Mouse (Mus musculus): ENCODE data around the gene Tnfsf13. TPM values are rescaled to one million over a fixed set of nuclear protein-coding genes. Genes with fewer than 3 reads are reported as not detected.

The Tnfsf13 gene
- polyA plus RNA-seq, 1 experiment = 1.5 TPM

DNA sequence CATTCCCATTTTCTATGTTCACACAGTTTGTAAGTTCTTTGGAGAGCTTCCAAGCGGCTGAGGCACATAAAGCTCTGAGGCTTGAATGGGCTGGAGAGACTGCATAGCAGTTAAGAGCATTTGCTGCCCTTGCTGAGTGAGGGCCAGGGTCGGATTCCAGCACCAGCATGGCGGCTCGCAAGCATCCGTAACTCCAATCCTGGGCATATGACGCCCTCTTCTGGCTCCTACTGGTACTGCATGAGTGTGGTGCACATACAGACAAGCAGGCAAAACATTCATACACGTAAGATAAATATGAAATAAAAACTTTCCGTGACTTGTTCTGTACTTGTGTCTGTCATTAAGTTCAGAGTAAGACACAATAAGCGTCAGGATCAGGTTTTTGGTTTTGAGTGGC is 29.9 kb upstream of the Tnfsf13 start:
- no peak for TF ChIP-seq POLR2A (IDR thresholded peaks at IDR 0.05; ENCODE audit: low read depth, low read length)
- peak; percentile 43; the same call in 1 of the 2 replicates for TF ChIP-seq CTCF (IDR thresholded peaks at IDR 0.05; ENCODE audit: borderline replicate concordance, insufficient read depth, low read length)
- peak overlapping the region; percentile 82 for H3K27ac ChIP-seq (ENCODE audit: insufficient read depth, low read length)
- no peak overlapping the region for H3K4me3 ChIP-seq (ENCODE audit: insufficient read depth, low read length)
- H3K4me1 ChIP-seq (ENCODE audit: control insufficient read depth, insufficient read depth, low read length) = peaks cover 3% of the 10 kb centered on the region; the same call in 1 of the 2 replicates

DNA sequence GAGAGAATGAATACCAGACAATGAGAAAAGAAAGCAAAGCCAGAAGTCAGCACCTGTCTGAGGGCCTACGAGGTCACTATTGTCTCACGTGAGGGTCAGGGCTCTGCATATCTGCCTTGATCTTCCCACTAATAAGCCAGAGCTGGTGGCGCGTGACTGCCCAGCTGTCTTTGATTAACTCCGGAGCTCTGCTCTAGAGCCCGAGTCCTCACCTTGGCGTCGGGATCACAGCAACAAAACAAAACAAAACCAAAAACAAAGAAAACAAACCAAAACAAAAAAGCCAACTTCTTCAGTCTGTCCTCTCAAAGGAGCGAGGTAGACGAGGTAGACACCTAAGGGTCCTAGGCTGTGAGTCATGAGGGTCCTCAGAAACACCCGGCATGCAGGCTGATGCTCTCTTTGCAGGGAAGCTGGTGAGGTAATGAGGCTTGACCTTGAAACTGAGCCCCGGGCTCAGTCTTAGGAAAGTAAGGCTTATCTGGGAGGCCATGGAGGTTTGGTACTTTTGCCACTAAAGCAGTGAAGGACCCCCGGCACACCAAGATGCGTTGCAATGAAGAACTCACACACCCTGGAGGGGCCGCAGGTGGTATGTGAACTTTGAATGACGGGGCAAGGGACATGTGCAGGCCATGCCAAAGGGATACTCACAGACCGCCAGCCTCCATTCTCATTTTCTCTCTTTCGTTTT is 29.2 kb upstream of the Tnfsf13 start:
- peaks cover 3% of the 10 kb centered on the region; the same call in 1 of the 2 replicates for H3K4me1 ChIP-seq (ENCODE audit: control insufficient read depth, insufficient read depth, low read length)
- H3K27ac ChIP-seq (ENCODE audit: insufficient read depth, low read length) = no peak overlapping the region
- no peak for TF ChIP-seq POLR2A (IDR thresholded peaks at IDR 0.05; ENCODE audit: low read depth, low read length)
- TF ChIP-seq CTCF (IDR thresholded peaks at IDR 0.05; ENCODE audit: borderline replicate concordance, insufficient read depth, low read length) = no peak
- H3K4me3 ChIP-seq (ENCODE audit: insufficient read depth, low read length) = no peak overlapping the region

DNA sequence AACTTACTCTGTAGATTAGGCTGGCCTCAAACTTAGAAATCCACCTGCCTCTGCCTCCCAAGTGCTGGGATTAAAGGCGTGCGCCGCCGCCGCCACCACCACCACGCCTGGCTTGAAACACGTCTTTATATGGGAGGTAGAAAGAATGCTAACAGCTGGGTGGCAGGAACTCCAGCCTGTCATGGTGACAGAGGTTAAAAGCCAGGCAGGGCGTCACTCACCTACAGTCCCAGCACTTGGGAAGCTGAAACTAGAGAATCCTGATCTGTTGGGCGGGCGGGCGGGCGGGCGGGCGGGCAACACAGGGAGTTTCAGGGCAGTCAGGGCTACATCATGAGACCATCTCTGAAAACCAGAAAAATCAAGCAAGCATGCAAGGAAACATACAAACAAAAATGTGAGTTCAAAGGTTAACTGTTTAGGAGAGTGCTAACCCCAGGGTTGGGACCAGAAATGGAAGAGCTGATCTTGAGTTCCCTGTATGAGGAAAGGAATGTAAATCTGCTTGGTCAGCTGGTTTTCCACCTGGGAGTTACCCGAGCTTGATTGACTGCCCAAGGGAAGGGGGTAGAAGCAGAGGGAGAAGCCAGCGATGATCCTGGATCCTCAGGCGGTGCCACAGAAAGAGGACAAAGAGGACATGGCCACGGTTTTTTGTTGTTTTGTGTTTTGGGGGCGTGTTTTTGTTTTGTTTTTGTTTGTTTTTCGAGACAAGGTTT is 27.5 kb upstream of the Tnfsf13 start:
- TF ChIP-seq POLR2A (IDR thresholded peaks at IDR 0.05; ENCODE audit: low read depth, low read length) = no peak
- TF ChIP-seq CTCF (IDR thresholded peaks at IDR 0.05; ENCODE audit: borderline replicate concordance, insufficient read depth, low read length) = no peak
- H3K4me3 ChIP-seq (ENCODE audit: insufficient read depth, low read length) = no peak overlapping the region
- H3K27ac ChIP-seq (ENCODE audit: insufficient read depth, low read length) = no peak overlapping the region
- H3K4me1 ChIP-seq (ENCODE audit: control insufficient read depth, insufficient read depth, low read length) = peaks cover 3% of the 10 kb centered on the region; the same call in 1 of the 2 replicates

DNA sequence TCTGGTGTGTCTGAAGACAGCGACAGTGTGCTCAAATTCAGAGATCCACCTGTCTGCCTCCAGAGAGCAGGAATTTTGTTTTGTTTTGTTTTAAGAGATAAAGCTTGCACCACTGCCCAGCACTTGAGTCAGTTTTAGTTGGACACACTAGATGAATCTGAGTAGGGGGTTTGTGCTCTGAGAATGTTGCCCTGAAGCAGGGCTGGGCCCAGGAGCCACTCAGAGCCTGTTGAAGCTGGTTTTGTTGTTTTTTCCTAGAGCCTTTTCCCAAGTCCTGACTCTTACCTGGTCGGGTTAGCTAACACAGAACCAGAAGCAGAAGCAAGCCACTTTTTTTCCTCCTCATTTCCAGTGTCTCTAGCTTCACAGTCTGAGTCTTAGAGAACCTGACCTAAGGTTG is 25.5 kb upstream of the Tnfsf13 start:
- Histone ChIP-seq H3K4me3 (ENCODE audit: insufficient read depth, low read length) (no peak overlapping the region), H3K4me1 (ENCODE audit: control insufficient read depth, insufficient read depth, low read length) (peaks cover under 1% of the 10 kb centered on the region; the same call in 1 of the 2 replicates), H3K27ac (ENCODE audit: insufficient read depth, low read length) (no peak overlapping the region)
- TF ChIP-seq POLR2A (IDR thresholded peaks at IDR 0.05; ENCODE audit: low read depth, low read length) (no peak), CTCF (IDR thresholded peaks at IDR 0.05; ENCODE audit: borderline replicate concordance, insufficient read depth, low read length) (no peak)

DNA sequence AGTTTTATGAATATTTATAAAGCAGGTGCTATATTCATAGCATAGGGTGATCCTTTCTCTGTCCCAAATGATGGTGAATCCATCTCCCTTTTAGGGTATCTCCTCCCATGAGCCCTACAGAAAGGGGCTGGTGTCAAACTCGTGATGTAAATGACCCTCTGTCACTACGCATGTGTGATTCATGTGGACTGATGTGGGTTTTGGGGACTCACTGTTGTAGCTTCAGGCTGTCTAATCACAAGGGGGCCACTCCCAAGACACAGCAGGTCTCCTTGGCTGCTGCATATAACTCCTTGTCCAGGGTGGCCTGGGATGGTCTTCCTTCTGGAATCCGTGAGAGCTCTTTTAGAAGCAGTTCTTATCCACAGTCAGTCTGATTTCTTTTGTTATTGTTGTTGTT is 24.9 kb upstream of the Tnfsf13 start:
- Histone ChIP-seq H3K4me3 (ENCODE audit: insufficient read depth, low read length) (no peak overlapping the region), H3K27ac (ENCODE audit: insufficient read depth, low read length) (no peak overlapping the region), H3K4me1 (ENCODE audit: control insufficient read depth, insufficient read depth, low read length) (no peaks in the 10 kb centered on the region)
- TF ChIP-seq CTCF (IDR thresholded peaks at IDR 0.05; ENCODE audit: borderline replicate concordance, insufficient read depth, low read length) (no peak), POLR2A (IDR thresholded peaks at IDR 0.05; ENCODE audit: low read depth, low read length) (no peak)

DNA sequence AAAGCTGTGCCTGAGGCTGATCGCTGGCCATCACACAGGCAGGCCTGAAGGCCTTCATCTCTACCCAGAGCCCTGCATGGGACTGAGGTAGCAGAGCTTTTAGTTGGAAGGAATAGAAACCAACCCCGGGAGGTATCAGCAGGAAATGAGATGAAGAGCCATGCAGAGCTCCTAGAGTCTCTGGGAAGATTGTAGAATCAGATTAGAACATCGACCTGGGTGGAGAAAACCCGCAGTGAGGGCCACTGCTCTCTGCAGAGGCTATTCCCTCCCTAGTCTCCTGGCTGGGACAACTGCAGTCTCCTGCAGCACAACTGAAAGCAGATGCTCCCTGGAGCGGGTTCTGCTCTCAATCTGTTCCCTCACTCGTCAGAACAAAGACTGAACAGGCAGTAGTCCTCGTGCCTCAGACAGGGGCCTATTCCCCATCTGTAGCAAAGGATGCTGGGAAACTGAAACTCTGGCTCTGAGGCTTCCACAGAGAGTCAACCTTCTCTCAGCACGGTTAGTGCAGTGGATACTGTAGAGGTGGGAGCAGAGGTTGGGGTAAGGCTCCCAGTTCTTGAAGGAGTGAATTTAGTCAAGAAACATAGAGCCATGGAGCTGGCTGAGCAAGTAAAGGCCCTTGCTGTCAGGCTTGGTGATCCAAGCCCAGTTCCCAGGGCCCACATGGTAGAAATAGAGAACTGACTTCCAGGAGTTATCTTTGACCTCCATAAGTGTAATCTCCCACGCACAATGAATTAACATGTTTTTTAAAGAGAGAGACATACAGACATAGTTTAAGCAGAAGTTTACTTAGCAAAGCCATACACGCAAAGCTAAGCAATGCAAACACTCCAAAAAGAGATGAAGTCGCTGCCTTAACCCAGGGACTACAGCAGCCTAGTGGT is 24.2 kb upstream of the Tnfsf13 start:
- Histone ChIP-seq H3K4me1 (ENCODE audit: control insufficient read depth, insufficient read depth, low read length) (no peaks in the 10 kb centered on the region), H3K4me3 (ENCODE audit: insufficient read depth, low read length) (no peak overlapping the region), H3K27ac (ENCODE audit: insufficient read depth, low read length) (no peak overlapping the region)
- no peak for TF ChIP-seq CTCF (IDR thresholded peaks at IDR 0.05; ENCODE audit: borderline replicate concordance, insufficient read depth, low read length)

DNA sequence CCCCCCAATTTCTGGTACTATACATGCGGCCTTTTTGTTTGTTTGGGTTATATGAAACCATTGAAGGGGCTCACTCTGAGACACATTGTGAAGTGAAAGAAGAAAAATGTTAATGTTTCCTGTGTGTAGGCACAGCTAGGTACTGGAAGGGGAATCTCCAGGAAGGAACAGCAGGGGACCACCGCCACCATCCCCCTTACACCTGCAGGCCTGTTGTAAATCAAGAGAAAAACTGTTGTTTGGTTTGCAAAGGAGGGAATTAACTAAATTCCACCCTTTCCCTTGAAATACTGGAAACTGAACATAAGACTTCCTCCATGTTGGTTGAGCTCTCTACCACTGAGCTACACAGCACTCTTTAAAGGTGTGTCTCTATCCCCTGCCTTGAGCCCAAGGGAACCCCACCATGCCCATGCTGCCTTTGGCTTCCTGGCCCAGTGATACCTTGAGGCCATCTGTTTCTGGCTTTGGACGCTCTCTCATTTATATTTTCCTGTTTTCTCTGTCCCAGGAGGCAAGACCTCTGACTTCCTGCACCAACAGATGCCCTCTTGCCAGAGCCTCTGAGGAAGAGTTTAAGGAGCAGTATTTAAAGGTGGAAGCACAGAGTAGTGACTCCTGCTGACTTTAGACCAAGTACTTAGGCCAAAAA is 23.2 kb upstream of the Tnfsf13 start:
- Histone ChIP-seq H3K4me1 (ENCODE audit: control insufficient read depth, insufficient read depth, low read length) (no peaks in the 10 kb centered on the region), H3K27ac (ENCODE audit: insufficient read depth, low read length) (no peak overlapping the region), H3K4me3 (ENCODE audit: insufficient read depth, low read length) (no peak overlapping the region)
- TF ChIP-seq CTCF (IDR thresholded peaks at IDR 0.05; ENCODE audit: borderline replicate concordance, insufficient read depth, low read length) (no peak), POLR2A (IDR thresholded peaks at IDR 0.05; ENCODE audit: low read depth, low read length) (no peak)

DNA sequence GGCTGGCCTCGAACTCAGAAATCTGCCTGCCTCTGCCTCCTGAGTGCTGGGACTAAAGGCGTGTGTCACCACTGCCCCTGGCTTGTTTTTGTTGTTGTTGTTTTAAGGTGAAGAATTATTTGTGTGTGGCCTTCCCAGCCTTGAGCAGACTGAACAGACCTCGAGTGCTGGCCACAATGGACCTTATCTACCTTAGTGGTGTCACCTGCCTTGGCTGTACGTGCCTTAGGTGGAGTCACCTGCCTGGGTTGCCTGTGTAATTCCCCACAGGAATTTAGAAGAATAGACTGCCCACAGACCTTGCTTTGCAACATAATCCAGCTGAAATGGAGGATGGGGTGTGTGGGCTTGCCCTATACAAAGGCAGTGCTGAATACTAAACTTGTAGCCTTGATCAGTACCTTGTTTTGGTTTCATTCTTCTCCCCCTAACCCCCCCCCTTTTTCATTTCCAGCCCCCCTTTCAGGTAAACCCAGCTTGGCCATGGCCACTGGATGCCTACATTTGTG is 22.3 kb upstream of the Tnfsf13 start:
- no peak for TF ChIP-seq POLR2A (IDR thresholded peaks at IDR 0.05; ENCODE audit: low read depth, low read length)
- TF ChIP-seq CTCF (IDR thresholded peaks at IDR 0.05; ENCODE audit: borderline replicate concordance, insufficient read depth, low read length) = no peak
- H3K27ac ChIP-seq (ENCODE audit: insufficient read depth, low read length) = no peak overlapping the region
- no peaks in the 10 kb centered on the region for H3K4me1 ChIP-seq (ENCODE audit: control insufficient read depth, insufficient read depth, low read length)
- no peak overlapping the region for H3K4me3 ChIP-seq (ENCODE audit: insufficient read depth, low read length)

DNA sequence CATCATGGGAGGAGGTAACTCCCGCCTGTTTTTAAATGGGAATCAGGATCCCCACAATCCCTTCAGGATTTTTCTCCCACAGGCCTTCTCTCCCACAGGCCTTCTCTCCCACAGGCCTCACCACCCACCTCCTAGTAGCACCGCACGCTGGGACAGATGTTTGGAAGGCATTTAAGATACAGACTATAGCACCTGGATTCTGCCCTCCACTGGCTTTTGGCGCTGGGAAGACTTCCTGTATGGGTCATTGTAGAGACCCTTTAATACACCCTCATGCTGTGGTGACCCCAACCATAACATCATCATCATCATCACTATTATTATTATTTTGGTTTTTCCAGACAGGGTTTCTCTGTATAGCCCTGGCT is 21.9 kb upstream of the Tnfsf13 start:
- H3K4me3 ChIP-seq (ENCODE audit: insufficient read depth, low read length) = no peak overlapping the region
- H3K4me1 ChIP-seq (ENCODE audit: control insufficient read depth, insufficient read depth, low read length) = no peaks in the 10 kb centered on the region
- no peak overlapping the region for H3K27ac ChIP-seq (ENCODE audit: insufficient read depth, low read length)
- no peak for TF ChIP-seq CTCF (IDR thresholded peaks at IDR 0.05; ENCODE audit: borderline replicate concordance, insufficient read depth, low read length)
- no peak for TF ChIP-seq POLR2A (IDR thresholded peaks at IDR 0.05; ENCODE audit: low read depth, low read length)

Data from embryonic fibroblast, embryonic 13.5 days (primary cell).